Mouse (Mus musculus) heart, adult 11 months (tissue): Measurements from ENCODE around the gene Cldn7.
A peak's percentile ranks its signal among the peaks of the same experiment; 100 is the strongest.

Source experiments
- DNase-seq: peaks from one replicate; pipeline ENCODE4 v3.0.0; 2022

The Cldn7 gene

DNA sequence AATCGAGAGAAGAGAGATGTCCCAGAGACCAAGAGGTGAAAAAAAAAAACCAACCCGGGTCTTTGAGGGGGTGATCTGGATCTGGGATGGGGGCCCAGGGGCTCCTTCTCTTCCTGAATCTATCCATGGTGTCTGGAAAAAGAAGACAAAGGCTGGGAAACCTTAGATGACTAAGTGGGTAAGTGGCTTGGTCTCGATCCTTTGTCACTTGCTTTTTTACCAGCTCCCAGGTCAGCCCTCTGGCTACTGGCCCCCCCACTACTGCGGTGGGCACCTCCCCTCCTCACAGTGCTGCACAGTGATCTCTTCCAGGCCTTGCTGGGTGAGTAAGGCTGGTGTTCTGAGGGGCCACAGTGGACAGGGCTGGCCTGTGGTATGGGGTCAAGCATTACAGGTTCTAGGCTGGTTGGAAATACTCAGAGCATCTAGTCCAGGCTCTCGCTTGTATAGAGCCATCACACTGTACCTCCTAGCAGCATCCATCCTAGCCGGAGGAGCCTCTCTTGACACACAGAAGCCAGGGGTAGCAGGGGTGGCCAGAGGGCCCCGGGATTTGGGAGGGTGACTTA lies 52.7 kb downstream of the Cldn7 start:
- peak; percentile 92 for DNase-seq
